Mouse (Mus musculus): ENCODE data around the gene Fgf12.

- no peak for TF ChIP-seq CTCF (IDR thresholded peaks at IDR 0.05; ENCODE audit: borderline replicate concordance, insufficient read depth, low read length)
- TF ChIP-seq POLR2A (IDR thresholded peaks at IDR 0.05; ENCODE audit: low read depth, low read length), result no peak
These were observed 402.2 kb downstream of the Fgf12 start for GRCm38 (mm10) chr16:28350624-28351023.
